Mouse (Mus musculus) ES-E14 (cell line): ENCODE measurements at regions not wholly inside any gene's neighbourhood (a gene's known extent, or its start where the extent isn't known, plus 50 kb on each side); places are given as distances from the start of the nearest gene placed in this dataset.

Source experiments
- CHD2 ChIP-seq: IDR thresholded peaks from 2 replicates; pipeline ENCODE4 v1.6.1; 2014; ENCODE audit warnings: mild to moderate bottlenecking, low read depth, low read length, inconsistent platforms
- HCFC1 ChIP-seq: IDR thresholded peaks from 2 replicates; pipeline ENCODE4 v1.6.1; 2012; ENCODE audit warnings: low read length, inconsistent platforms, borderline replicate concordance; ENCODE audit not compliant: insufficient read depth
- MAFK ChIP-seq: IDR thresholded peaks from 2 replicates; pipeline ENCODE4 v1.6.1; 2014; ENCODE audit warnings: mild to moderate bottlenecking, low read depth, low read length, inconsistent platforms; ENCODE audit not compliant: insufficient read depth
- ZC3H11A ChIP-seq: IDR thresholded peaks from 2 replicates; pipeline ENCODE4 v1.6.1; 2012; ENCODE audit warnings: low read depth, mild to moderate bottlenecking, inconsistent platforms, low read length, borderline replicate concordance
- ZNF384 ChIP-seq: IDR thresholded peaks from 2 replicates; pipeline ENCODE4 v1.6.1; 2012; ENCODE audit warnings: low read depth, low read length, inconsistent platforms

- TF ChIP-seq ZC3H11A (no peak), MAFK (no peak), CHD2 (no peak), HCFC1 (no peak), ZNF384 (no peak)
These were observed 95.7 kb upstream of the Trp63 start for GRCm38 (mm10) chr16:25587879-25588347.
